Mouse (Mus musculus) embryonic facial prominence, embryonic 13.5 days (tissue): ENCODE results near the gene Uprt. TPM values are rescaled to one million over a fixed set of nuclear protein-coding genes. Genes with fewer than 3 reads are reported as not detected.

ENCODE experiments used
- ATAC-seq: fragments of 200-750 bp; cut with Nextera tagmentation; 2 replicates; pipeline ENCODE4 v1.8.0; 2017; ENCODE audit warnings: low read depth; ENCODE audit not compliant: insufficient number of reproducible peaks, insufficient read depth, low FRiP score, low TSS enrichment
- H3K27ac ChIP-seq: fragments of 300-500 bp; sonication (generic); 2 replicates; pipeline ENCODE4 v1.5.1; 2015; ENCODE audit warnings: moderate library complexity, mild to moderate bottlenecking, inconsistent platforms
- H3K27me3 ChIP-seq: fragments of 300-500 bp; sonication (generic); 2 replicates; pipeline ENCODE4 v1.6.1; 2015; ENCODE audit warnings: mild to moderate bottlenecking, inconsistent platforms
- H3K36me3 ChIP-seq: fragments of 300-500 bp; sonication (generic); 2 replicates; pipeline ENCODE4 v1.6.1; 2015; ENCODE audit warnings: mild to moderate bottlenecking, inconsistent platforms
- H3K4me1 ChIP-seq: fragments of 300-500 bp; sonication (generic); 2 replicates; pipeline ENCODE4 v1.6.1; 2015; ENCODE audit warnings: inconsistent platforms
- H3K4me2 ChIP-seq: fragments of 300-500 bp; sonication (generic); 2 replicates; pipeline ENCODE4 v1.6.1; 2015; ENCODE audit warnings: moderate library complexity, mild to moderate bottlenecking, inconsistent platforms
- H3K4me3 ChIP-seq: fragments of 300-500 bp; sonication (generic); 2 replicates; pipeline ENCODE4 v1.5.1; 2015; ENCODE audit warnings: mild to moderate bottlenecking, inconsistent platforms
- H3K9ac ChIP-seq: fragments of 300-500 bp; sonication (generic); 2 replicates; pipeline ENCODE4 v1.6.1; 2015; ENCODE audit warnings: mild to moderate bottlenecking, inconsistent platforms
- H3K9me3 ChIP-seq: fragments of 300-500 bp; sonication (generic); 2 replicates; pipeline ENCODE4 v1.6.1; 2016; ENCODE audit warnings: inconsistent platforms
- WGBS: fragments of 180-500 bp; shearing (Covaris S2); methylation state at CpG from one replicate; pipeline ENCODE4 v1.1.7; 2015; ENCODE audit warnings: mixed read lengths; 5-methylcytosine and 5-hydroxymethylcytosine counted together
- polyA plus RNA-seq: library from polyadenylated mRNA; unstranded; fragments of >200 nt; fragmentation: Nextera tagmentation; extraction: Ambion mirVana; gene quantifications from 2 replicates; pipeline ENCODE4 v1.2.1, GENCODE M21; 2015

Gene Uprt
- 1.6 and 1.8 TPM in 2 replicates for polyA plus RNA-seq

DNA sequence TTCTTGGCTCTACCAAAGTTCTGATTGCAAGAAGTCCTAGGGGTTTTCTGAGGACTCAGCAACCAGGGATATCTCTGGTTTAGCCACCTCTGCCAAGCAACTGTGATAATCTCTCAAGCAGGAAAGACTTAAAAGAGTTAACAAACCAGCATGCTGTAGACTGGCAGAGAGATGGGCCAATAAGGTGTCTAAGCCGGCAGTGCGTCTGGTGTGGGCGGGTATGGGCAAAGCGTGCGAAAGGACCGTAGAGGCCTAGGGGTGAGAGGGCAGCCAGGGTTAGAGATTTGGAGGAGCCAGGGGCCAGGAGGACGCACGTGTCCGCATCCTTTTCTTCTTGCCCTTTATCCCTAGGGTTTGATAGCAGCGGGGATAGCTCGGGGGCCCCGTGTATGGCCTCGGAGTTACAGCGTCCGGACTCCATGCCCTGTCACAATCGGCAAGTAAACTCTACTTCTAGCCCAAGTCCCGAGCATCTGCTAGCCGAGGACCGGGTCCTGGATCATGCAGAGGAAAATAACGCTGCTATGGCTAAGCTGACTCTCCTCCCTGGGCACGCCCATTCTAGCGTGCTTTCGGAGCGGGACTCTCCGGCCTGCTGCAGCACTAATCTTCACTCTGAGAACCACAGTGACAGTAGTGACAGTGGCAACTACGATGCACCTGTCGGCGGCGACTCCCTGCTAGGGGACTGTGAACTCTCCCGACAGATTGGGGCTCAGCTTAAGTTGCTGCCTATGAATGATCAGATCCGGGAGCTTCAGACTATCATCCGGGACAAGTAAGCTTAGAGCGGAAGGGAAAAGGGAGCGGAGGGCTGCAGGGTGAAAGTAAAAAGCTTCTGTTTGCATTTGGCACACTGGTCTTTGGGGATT, at the start of gene Uprt:
Gene Uprt, plus strand, starts transcription at position 247 of the 872 bp plus-strand sequence.
- peak; percentile 91 for ATAC-seq
- Histone ChIP-seq H3K4me2 (peak within 1 kb of the TSS; percentile 58), H3K27ac (peak within 1 kb of the TSS; percentile 69), H3K4me3 (peak within 1 kb of the TSS; percentile 60), H3K9me3 (no peaks in the 10 kb centered on the region), H3K36me3 (no peaks in the 10 kb centered on the region), H3K27me3 (peaks cover 29% of the 10 kb centered on the region; the same call in 1 of the 2 replicates), H3K9ac (peak within 1 kb of the TSS; percentile 72), H3K4me1 (no peaks in the 10 kb centered on the region)
- WGBS: 26% methylated on average over 34 of the region's 34 CpGs

GRCm38 (mm10) chrX:104433456-104433855, 49.2 kb upstream of the Uprt start:
- no peak overlapping the region for H3K4me2 ChIP-seq
- H3K4me1 ChIP-seq: no peaks in the 10 kb centered on the region
- WGBS: 31% methylated on average over 1 of the region's 1 CpGs
- no peak overlapping the region for H3K9ac ChIP-seq
- H3K4me3 ChIP-seq: no peak overlapping the region
- H3K27me3 ChIP-seq: peaks cover 22% of the 10 kb centered on the region
- ATAC-seq: no peak
- H3K27ac ChIP-seq: no peak overlapping the region
- H3K9me3 ChIP-seq: no peaks in the 10 kb centered on the region
- no peaks in the 10 kb centered on the region for H3K36me3 ChIP-seq

DNA sequence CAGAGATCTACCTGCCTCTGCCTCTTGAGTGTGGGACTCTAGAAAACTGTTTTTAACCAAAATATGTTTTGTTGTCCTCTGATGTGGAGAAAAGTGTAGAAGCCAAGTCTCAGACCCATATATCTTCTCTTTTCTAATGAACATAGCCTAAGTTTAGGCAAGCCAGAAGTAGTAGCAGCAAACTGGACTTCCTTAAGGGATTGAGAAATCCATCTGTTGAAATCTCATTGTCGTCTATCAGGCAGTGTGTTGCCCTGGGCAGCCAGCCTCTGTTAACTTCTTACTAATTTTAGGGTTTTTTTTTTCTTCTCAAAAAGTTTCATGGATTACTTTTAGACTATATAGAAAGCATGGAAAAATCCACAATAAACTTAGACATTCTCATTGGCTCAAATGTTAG, 30.2 kb upstream of the Uprt start:
- no peaks in the 10 kb centered on the region for H3K4me1 ChIP-seq
- no peaks in the 10 kb centered on the region for H3K9me3 ChIP-seq
- H3K27ac ChIP-seq: no peak overlapping the region
- H3K36me3 ChIP-seq: no peaks in the 10 kb centered on the region
- H3K9ac ChIP-seq: no peak overlapping the region
- ATAC-seq: no peak
- peaks cover 18% of the 10 kb centered on the region; the same call in 1 of the 2 replicates for H3K27me3 ChIP-seq
- 95% methylated on average over 1 of the region's 1 CpGs for WGBS
- H3K4me2 ChIP-seq: no peak overlapping the region
- no peak overlapping the region for H3K4me3 ChIP-seq

GRCm38 (mm10) chrX:104461755-104462154, 20.9 kb upstream of the Uprt start:
- Histone ChIP-seq H3K4me3 (no peak overlapping the region), H3K9me3 (no peaks in the 10 kb centered on the region), H3K36me3 (no peaks in the 10 kb centered on the region), H3K4me1 (no peaks in the 10 kb centered on the region), H3K27ac (no peak overlapping the region), H3K27me3 (peaks cover 5% of the 10 kb centered on the region; the same call in 1 of the 2 replicates), H3K4me2 (no peak overlapping the region), H3K9ac (no peak overlapping the region)
- no peak for ATAC-seq
- 37% methylated on average over 2 of the region's 2 CpGs for WGBS

DNA sequence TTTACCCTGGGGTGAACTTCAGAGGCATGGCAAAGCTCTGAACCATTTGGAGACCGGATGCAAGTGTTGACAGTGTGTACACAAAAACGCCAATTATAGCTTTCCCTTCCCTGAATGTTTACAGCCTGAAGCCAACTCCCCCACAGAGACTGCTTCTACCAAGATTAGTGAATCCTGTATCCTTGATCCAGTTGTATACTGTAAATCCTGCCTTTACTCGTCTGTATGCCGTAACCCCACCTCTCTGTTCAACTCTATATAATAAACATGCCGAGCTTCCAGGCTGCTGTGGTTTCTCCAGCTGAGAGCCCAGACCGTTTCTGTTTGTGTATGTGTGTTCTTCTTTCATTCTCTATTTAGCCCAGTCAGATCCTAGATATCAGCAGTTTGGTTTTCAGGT, 18.2 kb upstream of the Uprt start:
- Histone ChIP-seq H3K27ac (no peak overlapping the region), H3K4me3 (no peak overlapping the region), H3K27me3 (peaks cover 5% of the 10 kb centered on the region; the same call in 1 of the 2 replicates), H3K4me1 (no peaks in the 10 kb centered on the region), H3K9me3 (no peaks in the 10 kb centered on the region), H3K4me2 (no peak overlapping the region), H3K9ac (no peak overlapping the region), H3K36me3 (no peaks in the 10 kb centered on the region)
- WGBS: 45% methylated on average over 6 of the region's 6 CpGs
- no peak for ATAC-seq

GRCm38 (mm10) chrX:104478041-104478440, 4.6 kb upstream of the Uprt start:
- no peaks in the 10 kb centered on the region for H3K9me3 ChIP-seq
- no peak overlapping the region for H3K4me2 ChIP-seq
- no peak overlapping the region for H3K27ac ChIP-seq
- no peaks in the 10 kb centered on the region for H3K4me1 ChIP-seq
- no peak overlapping the region for H3K9ac ChIP-seq
- no peaks in the 10 kb centered on the region for H3K36me3 ChIP-seq
- no peak overlapping the region for H3K4me3 ChIP-seq
- peaks cover 46% of the 10 kb centered on the region for H3K27me3 ChIP-seq
- no peak for ATAC-seq
- WGBS: 32% methylated on average over 2 of the region's 2 CpGs

DNA sequence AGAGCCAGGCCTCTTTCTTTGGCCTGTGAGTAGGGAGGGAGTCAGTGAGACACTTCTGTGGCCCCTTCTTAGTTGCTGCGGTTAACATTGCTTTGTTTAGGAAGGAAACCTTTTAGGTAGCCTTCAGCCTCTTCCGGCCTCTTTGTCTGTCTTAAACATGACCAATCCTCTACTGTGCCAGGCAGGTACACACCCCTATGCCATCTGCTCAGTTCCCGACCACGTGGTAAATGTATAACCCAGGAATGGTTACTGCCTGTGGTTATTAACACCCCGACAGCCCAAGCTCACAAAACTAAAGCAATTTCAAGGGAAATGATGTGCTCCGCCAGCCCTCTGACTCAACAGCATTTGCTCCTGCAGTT, 808 bp downstream of the Uprt start:
- Histone ChIP-seq H3K4me3 (peak overlapping the region; percentile 60), H3K9me3 (no peaks in the 10 kb centered on the region), H3K9ac (peak overlapping the region; percentile 72), H3K4me1 (no peaks in the 10 kb centered on the region), H3K27me3 (peaks cover 27% of the 10 kb centered on the region; the same call in 1 of the 2 replicates), H3K36me3 (no peaks in the 10 kb centered on the region), H3K4me2 (peak overlapping the region; percentile 58), H3K27ac (peak overlapping the region; percentile 69; the same call in 1 of the 2 replicates)
- no peak for ATAC-seq
- WGBS: 26% methylated on average over 6 of the region's 6 CpGs

GRCm38 (mm10) chrX:104485596-104485995, 3.0 kb downstream of the Uprt start:
- no peaks in the 10 kb centered on the region for H3K9me3 ChIP-seq
- H3K27ac ChIP-seq: no peak overlapping the region
- WGBS: 89% methylated on average over 2 of the region's 2 CpGs

DNA sequence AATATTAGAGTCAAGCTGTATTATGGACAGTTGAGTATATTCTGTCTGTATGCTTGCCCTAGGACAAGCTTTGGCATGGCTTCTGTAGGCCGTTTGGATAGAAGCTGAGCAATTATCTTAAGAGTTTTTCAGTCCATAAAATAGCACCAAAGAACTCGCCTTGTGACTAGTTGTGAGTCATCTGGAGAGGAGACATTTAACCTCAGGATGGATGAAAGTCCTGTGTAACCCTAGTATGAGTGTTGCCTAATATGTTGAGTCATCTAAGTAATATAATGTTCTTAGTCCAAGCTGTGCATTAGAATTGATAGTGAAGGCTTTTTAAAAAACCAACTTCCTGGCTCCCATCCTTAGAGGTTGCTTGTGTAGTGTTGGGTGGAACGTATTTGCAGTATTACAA, 5.4 kb downstream of the Uprt start:
- 73% methylated on average over 3 of the region's 3 CpGs for WGBS

More at GRCm38 (mm10) chrX:104485596-104485995, 3.0 kb downstream of the Uprt start:
- H3K9ac ChIP-seq: no peak overlapping the region
- H3K27me3 ChIP-seq: peaks cover 29% of the 10 kb centered on the region; the same call in 1 of the 2 replicates
- ATAC-seq: no peak
- H3K4me3 ChIP-seq: no peak overlapping the region
- no peak overlapping the region for H3K4me2 ChIP-seq
- H3K4me1 ChIP-seq: no peaks in the 10 kb centered on the region
- no peaks in the 10 kb centered on the region for H3K36me3 ChIP-seq

DNA sequence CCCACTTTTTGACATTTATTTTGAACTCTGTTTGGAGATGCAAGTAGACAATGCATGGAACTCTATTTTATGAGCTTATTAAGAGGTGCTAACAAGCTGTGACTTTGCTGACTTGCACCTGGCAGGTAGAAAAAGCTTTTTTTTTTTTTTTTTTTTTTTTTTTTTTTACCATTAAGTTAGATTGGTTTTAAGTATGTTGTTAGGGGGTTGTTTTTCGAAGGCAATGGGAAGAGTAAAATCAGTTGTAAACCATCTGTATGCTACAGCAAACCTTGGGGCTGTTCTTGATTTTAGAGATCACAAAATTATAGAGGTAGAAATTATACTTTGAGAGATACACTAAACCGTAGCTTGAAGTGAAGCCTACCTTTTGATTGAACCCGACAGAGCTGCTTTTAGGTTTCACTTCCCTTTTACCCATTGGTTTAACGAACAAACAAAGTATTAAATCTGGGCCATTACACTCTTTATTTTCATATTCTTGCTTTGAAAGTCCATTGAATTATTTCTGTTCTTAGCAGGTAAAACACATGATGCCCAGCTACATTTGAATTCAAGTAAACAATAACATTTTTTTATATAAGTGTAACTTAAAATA, 6.4 kb downstream of the Uprt start:
- peaks cover 14% of the 10 kb centered on the region; the same call in 1 of the 2 replicates for H3K27me3 ChIP-seq
- H3K4me1 ChIP-seq: no peaks in the 10 kb centered on the region
- no peak overlapping the region for H3K4me3 ChIP-seq
- no peaks in the 10 kb centered on the region for H3K36me3 ChIP-seq
- no peak overlapping the region for H3K9ac ChIP-seq
- H3K9me3 ChIP-seq: no peaks in the 10 kb centered on the region
- ATAC-seq: no peak
- H3K4me2 ChIP-seq: no peak overlapping the region
- no peak overlapping the region for H3K27ac ChIP-seq
- WGBS: 75% methylated on average over 4 of the region's 4 CpGs

More for the DNA sequence above, 5.4 kb downstream of the Uprt start:
- H3K36me3 ChIP-seq: no peaks in the 10 kb centered on the region
- ATAC-seq: no peak
- peaks cover 21% of the 10 kb centered on the region; the same call in 1 of the 2 replicates for H3K27me3 ChIP-seq
- no peak overlapping the region for H3K4me2 ChIP-seq
- H3K4me1 ChIP-seq: no peaks in the 10 kb centered on the region
- no peak overlapping the region for H3K27ac ChIP-seq
- no peak overlapping the region for H3K4me3 ChIP-seq
- no peak overlapping the region for H3K9ac ChIP-seq
- no peaks in the 10 kb centered on the region for H3K9me3 ChIP-seq

- H3K4me1 ChIP-seq: no peaks in the 10 kb centered on the region
- ATAC-seq: no peak
- WGBS: 60% methylated on average over 4 of the region's 4 CpGs
- H3K9ac ChIP-seq: no peak overlapping the region
- peaks cover 14% of the 10 kb centered on the region; the same call in 1 of the 2 replicates for H3K27me3 ChIP-seq
- no peaks in the 10 kb centered on the region for H3K36me3 ChIP-seq
- H3K4me3 ChIP-seq: no peak overlapping the region
- no peak overlapping the region for H3K27ac ChIP-seq
- H3K9me3 ChIP-seq: no peaks in the 10 kb centered on the region
- H3K4me2 ChIP-seq: no peak overlapping the region
Measured at GRCm38 (mm10) chrX:104489626-104490355, 7.2 kb downstream of the Uprt start.
